Mouse (Mus musculus): ENCODE data around the gene Prr19. TPM values are rescaled to one million over a fixed set of nuclear protein-coding genes. Genes with fewer than 3 reads are reported as not detected.
"Not testable (repeated sequence)": the region's sequence is repeated elsewhere in the genome, so short reads cannot be mapped to it uniquely, and the experiment has no call there.

Gene Prr19
- polyA plus RNA-seq (2015; fragmentation: Nextera tagmentation; extraction: Ambion mirVana) = 2.1 and 3.1 TPM in 2 replicates

DNA sequence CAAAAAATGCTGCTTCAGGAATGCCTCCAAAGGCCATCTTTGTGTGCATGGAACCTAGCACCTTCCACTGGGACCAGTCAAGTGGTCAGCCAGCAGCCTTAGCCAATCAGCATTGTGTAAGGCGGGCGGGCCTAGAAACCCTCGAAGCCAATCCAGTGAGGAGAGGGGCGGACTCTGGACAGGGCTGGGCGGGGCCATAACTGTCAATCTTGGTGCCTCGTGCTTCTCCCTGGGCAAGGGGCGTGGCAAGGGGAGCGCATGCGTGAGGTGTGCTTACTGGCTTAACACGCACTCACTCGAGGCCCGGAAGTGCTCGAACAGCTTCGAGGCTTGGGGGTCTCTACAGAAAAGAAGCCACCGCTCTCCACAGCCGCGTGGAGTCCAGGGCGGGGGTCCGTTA is at the start of gene Prr19:
Gene Prr19 (plus strand): TSS at position 349 of the 400 bp plus-strand sequence.
- 51% methylated on average over 19 of the region's 19 CpGs for WGBS
- Histone ChIP-seq H3K4me2 (replicated peaks) (no peak within 1 kb of the TSS), H3K4me1 (replicated peaks) (peaks cover 26% of the 10 kb centered on the region), H3K4me3 (replicated peaks) (no peak within 1 kb of the TSS), H3K9ac (replicated peaks) (no peak within 1 kb of the TSS), H3K36me3 (peaks cover 2% of the 10 kb centered on the region; the same call in 1 of the 2 replicates), H3K9me3 (no peaks in the 10 kb centered on the region), H3K27me3 (no peaks in the 10 kb centered on the region; the same call in 1 of the 2 replicates), H3K27ac (no peak within 1 kb of the TSS)
- peak; percentile 37; the same call in 1 of the 2 replicates for ATAC-seq

DNA sequence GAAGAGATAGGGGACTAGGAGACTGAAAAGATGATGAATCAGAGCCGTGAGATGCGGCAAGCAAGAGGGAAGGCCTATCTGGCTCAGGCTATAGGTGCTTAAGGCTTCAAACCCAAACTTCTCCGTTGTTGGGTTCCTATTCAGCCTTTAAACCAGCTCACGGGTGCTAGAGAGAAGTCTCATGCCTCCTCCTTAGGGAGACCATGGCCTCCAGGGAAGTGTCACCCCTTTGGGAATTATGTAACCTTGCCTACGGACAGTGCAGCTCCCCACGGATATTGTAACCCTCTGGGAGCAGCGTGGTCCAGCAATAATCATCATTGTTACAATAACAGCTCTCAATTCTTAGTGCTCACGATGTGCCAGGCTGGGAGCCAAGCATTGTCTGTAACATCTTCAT is 49.4 kb upstream of the Prr19 start:
- peaks cover 40% of the 10 kb centered on the region for H3K4me1 ChIP-seq (replicated peaks)
- no peak for ATAC-seq
- peak overlapping the region; percentile 88 for H3K27ac ChIP-seq
- peak overlapping the region; percentile 79 for H3K4me3 ChIP-seq (replicated peaks)
- H3K9me3 ChIP-seq = no peaks in the 10 kb centered on the region
- peak overlapping the region; percentile 56 for H3K9ac ChIP-seq (replicated peaks)
- H3K36me3 ChIP-seq = no peaks in the 10 kb centered on the region
- 11% methylated on average over 8 of the region's 8 CpGs for WGBS
- H3K4me2 ChIP-seq (replicated peaks) = peak overlapping the region; percentile 99
- no peaks in the 10 kb centered on the region for H3K27me3 ChIP-seq

- WGBS = 82% methylated on average over 1 of the region's 1 CpGs
- H3K27me3 ChIP-seq = 0 out of 2 replicates have a peak, but pooled peaks cover 3% of the 10 kb centered on the region
- H3K27ac ChIP-seq = no peak overlapping the region
- no peak overlapping the region for H3K4me3 ChIP-seq (replicated peaks)
- no peaks in the 10 kb centered on the region for H3K36me3 ChIP-seq
- no peak for ATAC-seq
- H3K4me2 ChIP-seq (replicated peaks) = no peak overlapping the region
- H3K9me3 ChIP-seq = no peaks in the 10 kb centered on the region
- peaks cover 2% of the 10 kb centered on the region for H3K4me1 ChIP-seq (replicated peaks)
- H3K9ac ChIP-seq (replicated peaks) = no peak overlapping the region
Measured at GRCm38 (mm10) chr7:25261896-25262295, 39.3 kb upstream of the Prr19 start.

- Histone ChIP-seq H3K4me1 (replicated peaks) (peaks cover 11% of the 10 kb centered on the region), H3K9ac (replicated peaks) (no peak overlapping the region), H3K4me2 (replicated peaks) (no peak overlapping the region), H3K9me3 (no peaks in the 10 kb centered on the region), H3K4me3 (replicated peaks) (no peak overlapping the region), H3K27me3 (0 out of 2 replicates have a peak, but pooled peaks cover 3% of the 10 kb centered on the region), H3K27ac (no peak overlapping the region), H3K36me3 (no peaks in the 10 kb centered on the region)
- ATAC-seq = no peak
- 29% methylated on average over 17 of the region's 17 CpGs for WGBS
Measured at GRCm38 (mm10) chr7:25263968-25264870, 37.0 kb upstream of the Prr19 start.

DNA sequence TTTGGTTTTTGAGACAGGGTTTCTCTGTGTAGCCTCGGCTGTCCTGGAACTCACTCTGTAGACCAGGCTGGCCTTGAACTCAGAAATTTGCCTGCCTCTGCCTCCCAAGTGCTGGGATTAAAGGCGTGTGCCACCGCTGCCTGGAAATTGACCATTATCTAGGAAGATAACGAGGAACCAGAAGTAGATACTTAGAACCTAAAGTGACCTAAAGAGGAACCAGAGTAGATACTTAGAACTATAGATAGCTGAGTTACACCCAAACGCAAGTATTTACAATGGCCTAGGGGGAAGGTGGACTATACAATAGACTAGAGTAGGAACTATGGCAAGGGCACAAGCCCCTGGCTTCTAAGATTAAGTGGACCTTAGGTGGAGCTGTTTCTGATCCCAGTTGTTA is 35.5 kb upstream of the Prr19 start:
- not testable (repeated sequence) for ATAC-seq
- 88% methylated on average over 5 of the region's 5 CpGs for WGBS

DNA sequence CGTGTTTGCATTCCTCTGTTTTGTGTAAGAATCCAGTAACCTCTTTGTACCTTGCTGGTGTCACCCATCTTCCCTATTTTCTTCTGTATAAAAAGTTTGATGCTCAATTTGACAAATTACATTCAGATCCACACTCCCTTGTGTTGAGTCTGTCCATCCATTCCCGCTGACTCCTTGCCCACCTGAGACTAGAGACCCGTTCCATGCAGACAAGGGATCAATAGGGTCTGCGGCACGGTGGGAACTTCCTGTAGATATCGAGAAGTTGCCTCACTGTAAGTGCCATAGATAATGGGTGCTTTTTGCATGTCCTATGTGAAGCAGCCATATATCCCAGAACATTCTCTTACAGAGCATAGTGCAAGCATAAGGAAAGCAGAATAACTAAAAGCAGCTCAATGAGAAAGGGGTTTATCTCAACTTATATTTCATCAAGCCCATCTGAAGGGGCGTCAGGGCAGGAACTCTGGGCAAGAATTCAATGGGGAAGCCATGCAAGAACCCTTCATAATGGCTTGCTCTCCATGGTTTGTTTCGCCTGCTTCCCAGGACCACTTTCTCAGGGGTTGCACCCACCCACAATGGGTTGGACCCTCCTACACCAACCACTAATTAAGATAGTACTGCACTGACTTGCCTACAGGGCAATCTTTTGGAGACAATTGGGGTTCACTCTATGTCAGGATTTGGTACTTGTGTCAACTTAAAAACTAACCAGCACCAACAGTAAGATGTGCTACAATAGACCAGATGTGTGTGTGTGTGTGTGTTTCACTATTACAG is 34.8 kb upstream of the Prr19 start:
- Histone ChIP-seq H3K27me3 (0 out of 2 replicates have a peak, but pooled peaks cover 3% of the 10 kb centered on the region), H3K36me3 (peaks cover 7% of the 10 kb centered on the region), H3K9ac (replicated peaks) (no peak overlapping the region), H3K4me2 (replicated peaks) (peak overlapping the region; percentile 55), H3K4me3 (replicated peaks) (no peak overlapping the region), H3K4me1 (replicated peaks) (peaks cover 28% of the 10 kb centered on the region), H3K27ac (no peak overlapping the region), H3K9me3 (no peaks in the 10 kb centered on the region)
- 90% methylated on average over 8 of the region's 8 CpGs for WGBS
- no peak for ATAC-seq

More for the DNA sequence above, 35.5 kb upstream of the Prr19 start:
- not testable (repeated sequence) for H3K27me3 ChIP-seq; H3K4me3 ChIP-seq (replicated peaks); H3K4me2 ChIP-seq (replicated peaks); H3K27ac ChIP-seq; H3K9ac ChIP-seq (replicated peaks); H3K9me3 ChIP-seq; H3K36me3 ChIP-seq
- peaks cover 27% of the 10 kb centered on the region for H3K4me1 ChIP-seq (replicated peaks)

DNA sequence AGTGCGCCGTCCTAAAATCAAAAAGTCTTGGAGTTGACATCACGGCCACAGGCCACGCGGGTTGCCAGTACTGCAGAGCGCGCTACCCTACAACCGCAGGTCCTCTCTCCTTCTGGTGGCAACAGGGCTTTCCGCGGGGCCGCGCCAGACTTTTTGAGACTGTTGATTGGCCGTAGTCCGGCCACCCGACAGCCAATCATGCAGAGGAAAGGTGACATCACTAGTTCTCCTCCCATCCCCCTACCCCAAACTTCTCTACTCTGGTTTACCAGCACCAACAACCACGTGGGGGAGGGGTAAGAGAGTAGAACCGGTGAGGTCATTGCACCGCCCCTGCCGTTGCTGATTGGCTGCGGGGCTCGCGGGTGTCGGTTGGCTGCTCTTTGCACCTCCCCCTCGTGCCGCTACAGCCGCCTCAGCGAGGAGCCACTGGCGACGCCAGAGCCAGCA is 33.9 kb upstream of the Prr19 start, which contains the start of gene Cic:
Gene Cic (plus strand): TSS at position 404 of the 450 bp plus-strand sequence.
- Histone ChIP-seq H3K9me3 (no peaks in the 10 kb centered on the region), H3K9ac (replicated peaks) (peak within 1 kb of the TSS; percentile 88), H3K4me2 (replicated peaks) (peak within 1 kb of the TSS; percentile 72), H3K27ac (peak within 1 kb of the TSS; percentile 91), H3K36me3 (peaks cover 17% of the 10 kb centered on the region), H3K4me3 (replicated peaks) (peak within 1 kb of the TSS; percentile 77), H3K4me1 (replicated peaks) (peaks cover 28% of the 10 kb centered on the region), H3K27me3 (0 out of 2 replicates have a peak, but pooled peaks cover 3% of the 10 kb centered on the region)
- peak; percentile 80 for ATAC-seq
- 1% methylated on average over 29 of the region's 29 CpGs for WGBS

GRCm38 (mm10) chr7:25267751-25268463 is 33.3 kb upstream of the Prr19 start:
- WGBS = under 1% methylated on average over 33 of the region's 33 CpGs

DNA sequence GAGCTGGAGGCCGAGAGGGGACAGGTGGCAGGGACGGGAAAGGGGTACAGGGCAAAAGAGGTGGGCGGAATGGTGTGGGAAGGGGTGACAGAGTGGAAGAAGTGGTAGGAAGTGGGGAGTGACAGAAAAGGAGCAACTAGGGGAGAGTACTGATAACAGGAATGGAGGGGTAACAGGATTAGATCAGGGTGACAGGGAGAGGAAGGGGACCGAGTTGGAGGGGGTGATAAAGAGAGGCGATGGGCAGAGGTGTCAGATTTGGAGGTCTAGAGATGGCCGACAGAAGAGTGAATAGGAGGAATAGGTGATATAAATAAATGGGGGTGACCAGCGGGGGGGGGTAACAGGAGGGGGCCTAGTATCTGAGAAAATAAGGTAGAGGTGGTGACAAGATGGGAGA is 32.6 kb upstream of the Prr19 start:
- Histone ChIP-seq H3K4me1 (replicated peaks) (peaks cover 33% of the 10 kb centered on the region), H3K27me3 (0 out of 2 replicates have a peak, but pooled peaks cover 3% of the 10 kb centered on the region), H3K4me3 (replicated peaks) (peak overlapping the region; percentile 77), H3K9ac (replicated peaks) (peak overlapping the region; percentile 88), H3K36me3 (peaks cover 29% of the 10 kb centered on the region), H3K9me3 (no peaks in the 10 kb centered on the region), H3K27ac (peak overlapping the region; percentile 89), H3K4me2 (replicated peaks) (peak overlapping the region; percentile 72)
- peak; percentile 0; the same call in 1 of the 2 replicates for ATAC-seq
- 6% methylated on average over 7 of the region's 7 CpGs for WGBS

More at GRCm38 (mm10) chr7:25267751-25268463, 33.3 kb upstream of the Prr19 start:
- H3K4me3 ChIP-seq (replicated peaks) = peak overlapping the region; percentile 77
- H3K9ac ChIP-seq (replicated peaks) = peak overlapping the region; percentile 88
- H3K27ac ChIP-seq = peak overlapping the region; percentile 91
- H3K36me3 ChIP-seq = peaks cover 22% of the 10 kb centered on the region
- peaks cover 28% of the 10 kb centered on the region for H3K4me1 ChIP-seq (replicated peaks)
- H3K4me2 ChIP-seq (replicated peaks) = peak overlapping the region; percentile 72
- 0 out of 2 replicates have a peak, but pooled peaks cover 3% of the 10 kb centered on the region for H3K27me3 ChIP-seq
- no peaks in the 10 kb centered on the region for H3K9me3 ChIP-seq
- ATAC-seq = peak; percentile 96

DNA sequence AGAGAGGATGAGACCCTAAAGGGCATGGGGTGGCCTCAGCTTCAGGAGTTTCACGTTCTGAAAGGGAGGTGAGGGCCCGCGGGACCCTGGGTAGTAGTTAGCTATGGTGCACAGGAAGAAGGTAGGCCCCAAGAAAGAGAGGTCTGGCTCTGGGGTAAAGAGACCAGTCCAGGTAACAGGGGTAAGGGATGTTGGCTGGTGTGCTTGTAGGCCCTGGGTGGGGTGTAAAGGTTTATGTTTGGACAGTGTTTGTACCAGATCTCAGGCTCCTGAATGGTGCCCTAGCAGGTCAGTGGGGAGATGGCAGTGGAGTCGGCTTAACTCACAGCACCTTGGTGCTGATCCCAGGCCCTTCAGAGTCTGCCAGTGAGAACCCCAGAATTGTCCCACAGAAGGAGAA is 32.2 kb upstream of the Prr19 start:
- WGBS = 51% methylated on average over 4 of the region's 4 CpGs
- Histone ChIP-seq H3K27me3 (0 out of 2 replicates have a peak, but pooled peaks cover 3% of the 10 kb centered on the region), H3K4me3 (replicated peaks) (peak overlapping the region; percentile 77), H3K9me3 (no peaks in the 10 kb centered on the region), H3K4me1 (replicated peaks) (peaks cover 38% of the 10 kb centered on the region), H3K36me3 (peaks cover 34% of the 10 kb centered on the region), H3K27ac (peak overlapping the region; percentile 89; the same call in 1 of the 2 replicates), H3K4me2 (replicated peaks) (peak overlapping the region; percentile 72), H3K9ac (replicated peaks) (peak overlapping the region; percentile 88)
- ATAC-seq = no peak

Measured in midbrain, embryonic 13.5 days (tissue).